Mouse (Mus musculus): ENCODE measurements around the gene Krr1.

DNA sequence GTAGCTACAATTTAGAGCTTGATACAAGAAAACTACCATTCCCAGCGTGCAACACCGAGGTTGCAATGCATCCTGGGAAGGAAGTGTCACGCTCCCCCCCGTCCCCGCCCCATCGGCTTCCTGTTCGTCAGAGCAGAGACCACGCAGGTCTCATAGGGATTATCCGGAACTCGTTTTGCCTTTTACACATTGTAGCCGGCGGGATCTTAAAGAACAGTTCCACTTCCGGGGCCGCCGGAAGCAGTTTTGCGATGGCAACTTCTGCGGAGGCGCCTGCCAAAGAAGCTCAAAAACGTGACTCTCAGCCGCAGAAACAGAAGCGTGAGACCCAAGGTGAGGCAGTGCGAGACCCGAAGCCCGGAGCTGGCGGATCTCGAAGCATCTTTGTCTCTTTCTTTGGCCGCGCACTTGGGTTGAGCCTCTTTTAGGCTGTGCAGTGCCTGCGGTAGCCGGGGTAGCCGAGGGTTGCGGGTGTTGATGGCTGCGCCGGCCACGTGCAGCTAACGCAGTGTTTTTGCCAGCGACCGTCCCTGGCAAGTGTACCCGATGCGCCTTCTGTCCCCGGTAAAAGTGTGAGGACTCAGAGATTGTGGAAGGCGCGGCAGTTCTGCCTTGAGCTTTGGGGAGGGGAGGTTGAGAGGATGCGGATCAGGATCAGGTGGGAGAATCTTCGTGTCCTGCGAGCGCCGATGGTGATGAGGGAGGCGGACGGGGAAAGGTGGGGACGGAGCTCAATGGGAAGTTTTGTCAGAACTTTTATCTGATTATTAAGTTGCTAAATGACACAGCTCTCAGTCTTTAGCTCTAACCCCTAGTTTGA is at the start of gene Krr1:
- TF ChIP-seq CTCF (IDR thresholded peaks at IDR 0.05; ENCODE audit: borderline replicate concordance, control insufficient read depth, extremely low read depth, insufficient read depth, low read length, poor library complexity) (no peak), POLR2A (IDR thresholded peaks at IDR 0.05; ENCODE audit: control insufficient read depth, extremely low read depth, insufficient read depth, low read length, poor library complexity) (peak; percentile 55; the same call in 1 of the 2 replicates)

Data from thymus, adult 2 months (tissue).